Mouse (Mus musculus) skeletal muscle tissue, adult 2 months (tissue): ENCODE data around the gene Cdc6.
A peak's percentile ranks its signal among the peaks of the same experiment; 100 is the strongest.

ENCODE experiments used
- DNase-seq: peaks from one replicate; pipeline ENCODE4 v3.0.0-alpha.2; 2012; ENCODE audit warnings: low read depth, low spot score

The Cdc6 gene

DNA sequence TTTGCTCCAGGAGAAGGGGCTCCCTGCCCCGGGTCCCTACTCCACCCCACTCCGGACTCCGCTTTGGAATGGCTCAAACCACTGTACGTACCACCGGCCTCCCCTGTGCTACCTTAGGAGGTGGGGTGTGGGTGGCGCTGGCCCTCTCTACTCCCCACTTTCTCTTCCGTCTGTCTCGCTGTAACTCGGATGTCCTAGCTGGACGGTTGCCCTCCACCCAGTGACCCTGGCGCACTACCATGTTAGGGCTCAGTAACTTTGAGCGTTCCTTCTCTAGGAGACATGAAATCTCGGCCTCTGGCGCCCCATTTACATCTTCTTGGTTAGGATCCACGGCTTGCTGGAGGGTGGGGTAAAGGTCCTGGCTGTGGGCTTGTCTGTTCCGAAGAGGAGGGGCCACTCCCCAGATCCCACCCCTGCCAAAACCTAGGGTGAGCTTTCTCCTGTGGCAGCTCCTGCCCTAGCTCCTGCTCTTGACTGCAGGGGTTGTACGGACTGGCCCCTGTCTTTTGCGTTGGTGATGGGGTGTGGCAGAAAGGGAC lies 53.5 kb downstream of the Cdc6 start:
- DNase-seq: no peak

DNA sequence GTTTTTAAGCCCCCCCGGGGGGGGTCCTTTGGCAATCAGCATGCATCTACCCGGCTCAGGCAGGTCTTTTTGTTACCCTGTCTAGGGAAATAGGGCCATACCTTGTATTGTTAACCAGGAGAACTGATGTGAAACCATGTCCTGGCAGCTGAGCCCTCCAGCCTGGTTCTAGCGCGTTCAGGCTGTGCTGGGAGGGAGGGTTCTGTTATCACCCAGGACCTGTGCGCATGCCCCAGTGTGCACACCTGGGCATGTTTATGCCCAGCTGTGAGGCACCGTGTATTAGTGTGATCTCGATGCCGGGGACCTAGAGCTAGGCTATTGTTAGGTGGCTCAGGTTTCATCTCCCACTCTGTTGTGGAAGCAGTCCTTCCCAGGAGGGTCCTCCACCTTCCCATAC lies 54.2 kb downstream of the Cdc6 start:
- DNase-seq: no peak

DNA sequence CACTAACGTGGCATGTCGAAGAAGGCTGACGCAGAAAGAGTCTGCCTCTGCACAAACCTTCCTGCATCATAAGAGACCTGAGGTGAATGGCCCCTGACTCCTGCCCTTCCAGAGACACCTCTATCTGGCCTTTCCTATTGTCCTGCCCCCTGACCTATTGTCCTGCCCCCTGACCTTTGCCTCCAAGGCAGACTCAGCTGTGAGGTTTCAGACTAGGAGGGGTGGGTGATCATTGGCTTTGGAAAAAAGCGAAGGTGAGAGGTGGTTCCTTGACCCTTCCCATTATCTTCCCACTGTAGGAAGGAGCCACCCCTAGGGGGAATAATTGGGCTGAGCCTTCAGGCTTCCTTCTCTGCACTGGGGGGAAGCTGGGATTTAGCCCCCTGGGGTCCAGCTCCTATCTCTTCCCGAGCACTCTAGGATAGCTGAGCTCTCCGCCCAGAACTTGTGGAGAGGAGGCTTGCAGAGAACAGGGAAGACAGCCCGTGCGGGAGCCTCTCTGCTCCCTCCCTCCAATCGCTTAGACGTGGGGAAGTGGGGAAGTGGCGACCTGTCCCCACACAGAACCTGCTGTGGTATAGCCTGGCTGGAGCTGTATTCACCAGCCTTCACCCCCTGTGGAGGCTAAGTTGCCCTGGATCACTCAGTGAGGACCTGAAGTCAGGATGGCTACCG lies 55.0 kb downstream of the Cdc6 start:
- no peak for DNase-seq

DNA sequence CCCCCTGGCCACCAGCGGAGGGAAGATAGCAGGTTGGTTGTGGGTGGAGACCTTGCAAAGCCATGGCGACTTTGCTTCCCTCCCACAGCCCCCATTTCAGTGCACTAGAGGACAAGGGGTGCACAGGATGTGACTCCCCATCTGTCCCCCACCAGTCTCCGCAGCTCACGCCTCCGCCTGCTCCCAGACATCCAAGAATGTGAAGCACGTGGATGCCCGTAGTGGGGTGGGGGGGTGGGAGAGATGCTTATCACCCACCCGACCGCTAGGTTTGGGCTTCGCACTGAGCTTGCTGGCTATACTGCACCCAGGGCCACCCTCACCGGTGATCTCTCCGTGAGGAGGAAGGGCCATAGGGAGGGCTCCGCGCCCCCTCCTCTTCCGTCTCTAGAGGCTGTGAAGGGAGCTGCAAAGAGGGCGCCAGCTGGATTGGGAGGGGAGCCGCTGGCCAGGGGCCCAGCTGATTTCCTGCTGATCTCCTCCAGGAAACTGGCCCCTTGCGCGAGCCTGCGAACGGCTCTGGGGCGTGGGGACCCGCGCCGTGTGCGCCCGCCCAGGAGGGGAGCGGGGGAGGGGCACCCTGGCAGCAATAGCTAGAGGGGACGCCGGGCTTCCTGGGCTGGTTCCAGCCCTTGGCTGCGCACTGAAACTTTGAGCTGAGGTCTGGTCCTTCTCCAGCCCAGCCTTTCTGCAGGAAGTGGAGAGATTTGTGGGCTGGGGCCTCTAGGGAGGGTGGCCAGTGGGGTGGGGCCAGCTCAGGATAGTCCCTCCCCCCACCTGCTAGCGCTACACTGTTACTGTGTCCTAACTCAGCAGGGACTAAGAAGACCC lies 55.8 kb downstream of the Cdc6 start:
- DNase-seq: peak; percentile 79

DNA sequence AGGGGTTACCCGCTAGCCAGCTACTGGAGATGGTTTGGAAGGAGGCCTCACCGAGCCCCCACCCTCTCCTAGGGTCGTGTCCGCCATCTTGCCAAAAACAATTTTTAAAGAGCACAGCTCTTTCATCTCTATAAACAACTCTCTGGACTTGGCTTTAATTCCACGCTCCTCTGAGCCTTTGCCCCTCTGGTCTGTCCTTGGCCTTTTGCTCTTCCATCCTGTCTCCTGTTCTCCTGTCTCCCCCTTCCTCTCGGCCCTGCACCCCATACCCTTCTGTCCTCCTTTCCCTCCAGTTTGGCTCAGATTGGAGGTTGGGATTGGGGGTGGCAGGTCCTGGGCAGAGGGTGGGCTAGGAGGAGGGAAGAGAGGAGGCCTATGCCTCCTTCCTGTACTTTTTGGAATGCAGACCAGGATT lies 56.6 kb downstream of the Cdc6 start:
- no peak for DNase-seq

DNA sequence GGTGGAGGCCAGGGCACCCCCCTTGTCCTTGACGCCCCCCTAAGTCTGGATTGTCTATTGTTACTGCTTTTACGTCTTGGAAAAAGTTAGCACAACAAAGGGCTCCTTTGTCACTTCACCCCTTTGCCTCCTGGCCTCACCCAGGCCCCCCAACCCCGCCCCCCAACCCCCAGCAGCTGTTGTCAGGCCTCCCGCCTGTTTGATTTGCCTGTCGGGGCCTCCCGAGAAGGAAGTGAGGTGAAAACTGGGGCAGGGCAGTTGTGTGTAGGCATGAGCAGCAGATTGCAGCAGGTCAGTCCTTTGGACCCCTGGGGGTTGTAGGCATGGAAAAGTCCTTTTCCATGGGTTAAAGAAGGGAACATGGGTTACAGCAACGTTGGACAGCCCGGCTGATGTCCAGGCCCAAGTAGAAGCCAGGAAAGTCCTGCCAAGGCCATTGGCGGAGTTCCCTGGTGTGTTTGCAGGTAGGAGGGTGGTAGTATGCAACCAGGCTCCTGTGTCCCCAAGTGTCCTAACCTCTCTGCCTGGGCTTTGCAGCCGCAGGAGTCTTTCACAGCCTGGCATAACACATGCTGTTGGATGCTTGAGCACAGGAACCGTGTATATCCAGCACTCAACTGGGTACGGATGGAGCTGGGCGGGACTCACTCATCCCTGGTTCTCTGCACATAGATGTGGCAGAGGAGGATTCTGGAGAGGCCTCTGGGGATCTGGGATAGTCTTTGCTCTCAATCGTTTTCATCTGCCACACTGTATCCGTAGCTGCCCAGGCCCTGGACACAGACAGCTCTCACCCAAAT lies 57.2 kb downstream of the Cdc6 start:
- DNase-seq: no peak

DNA sequence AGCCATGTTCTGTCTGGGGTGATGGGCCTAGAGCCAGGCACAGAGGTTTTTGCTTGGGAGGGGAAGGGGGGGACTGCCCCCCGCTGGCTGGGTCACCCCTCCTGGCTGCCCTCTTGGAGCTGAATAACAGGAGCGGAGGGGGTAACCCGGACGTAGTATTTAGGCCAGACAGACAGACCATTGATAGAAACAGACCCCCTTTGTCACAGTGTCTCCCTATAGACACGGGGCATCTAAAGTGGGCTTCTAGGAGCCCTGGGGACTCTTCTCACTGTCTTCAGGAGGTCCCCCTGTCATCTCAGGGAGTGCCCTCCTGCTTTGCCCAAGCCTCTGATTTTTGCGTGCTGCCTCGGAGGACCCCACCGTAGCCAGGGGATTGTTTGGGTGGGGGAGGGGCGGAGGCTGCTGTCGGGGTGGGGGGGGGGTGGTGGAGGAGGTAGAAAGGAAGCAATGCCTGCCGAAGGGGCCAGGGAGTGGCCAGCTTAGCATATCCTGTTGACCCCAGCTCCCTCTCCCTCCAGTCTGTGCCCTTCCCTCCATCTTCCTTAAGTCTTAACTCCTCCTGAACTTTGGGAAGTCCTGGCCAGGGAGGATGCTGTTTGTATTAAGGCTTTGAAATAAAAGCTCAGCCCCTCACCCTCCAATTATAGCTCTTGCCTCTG lies 57.9 kb downstream of the Cdc6 start:
- DNase-seq: no peak

DNA sequence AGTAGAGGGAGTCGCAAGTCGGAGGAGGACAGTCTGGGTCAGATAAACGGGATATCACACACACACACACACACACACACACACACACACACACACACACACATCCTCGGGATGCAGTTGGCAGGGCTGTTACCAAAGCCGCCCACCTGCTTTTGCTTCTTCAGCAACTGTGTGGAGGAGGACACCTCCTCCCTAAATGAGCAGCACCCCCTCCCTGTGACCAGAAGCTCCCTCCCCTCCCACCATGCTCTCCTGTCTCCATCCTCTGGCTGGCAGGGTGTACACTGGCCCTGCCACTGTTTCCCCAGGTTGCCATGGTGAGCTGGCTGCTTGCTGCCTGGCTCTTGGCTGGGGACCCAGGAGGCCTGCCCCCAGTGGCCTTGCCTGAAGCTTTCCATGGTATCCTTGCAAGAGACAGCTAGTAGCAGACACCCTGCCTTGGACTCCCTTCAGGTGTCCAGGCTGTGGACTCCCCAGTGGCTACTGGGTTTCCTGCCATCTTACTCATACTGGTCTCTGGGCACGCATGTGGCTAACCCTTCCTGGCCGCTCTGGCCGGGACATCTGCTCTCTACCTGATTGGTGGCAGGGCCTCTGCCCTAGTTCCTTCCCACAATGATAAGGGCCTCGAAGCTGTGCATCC lies 59.0 kb downstream of the Cdc6 start:
- peak; percentile 94 for DNase-seq

DNA sequence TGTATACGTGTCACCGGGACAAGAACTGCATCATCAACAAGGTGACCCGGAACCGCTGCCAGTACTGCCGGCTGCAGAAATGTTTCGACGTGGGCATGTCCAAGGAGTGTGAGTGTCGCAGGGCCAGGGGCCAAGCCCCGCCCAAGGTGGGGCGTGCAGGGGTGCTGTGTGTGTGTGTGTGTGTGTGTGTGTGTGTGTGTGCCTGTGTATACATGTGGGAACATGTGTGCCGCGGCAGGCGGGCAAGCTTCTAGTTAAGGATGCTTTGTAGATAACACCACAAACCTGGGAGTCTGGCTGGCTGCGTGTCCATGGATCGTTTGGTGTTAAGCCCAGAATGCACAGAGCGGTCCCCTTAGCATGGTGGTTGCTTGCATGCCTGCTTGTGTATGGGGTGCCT lies 60.5 kb downstream of the Cdc6 start:
- no peak for DNase-seq

DNA sequence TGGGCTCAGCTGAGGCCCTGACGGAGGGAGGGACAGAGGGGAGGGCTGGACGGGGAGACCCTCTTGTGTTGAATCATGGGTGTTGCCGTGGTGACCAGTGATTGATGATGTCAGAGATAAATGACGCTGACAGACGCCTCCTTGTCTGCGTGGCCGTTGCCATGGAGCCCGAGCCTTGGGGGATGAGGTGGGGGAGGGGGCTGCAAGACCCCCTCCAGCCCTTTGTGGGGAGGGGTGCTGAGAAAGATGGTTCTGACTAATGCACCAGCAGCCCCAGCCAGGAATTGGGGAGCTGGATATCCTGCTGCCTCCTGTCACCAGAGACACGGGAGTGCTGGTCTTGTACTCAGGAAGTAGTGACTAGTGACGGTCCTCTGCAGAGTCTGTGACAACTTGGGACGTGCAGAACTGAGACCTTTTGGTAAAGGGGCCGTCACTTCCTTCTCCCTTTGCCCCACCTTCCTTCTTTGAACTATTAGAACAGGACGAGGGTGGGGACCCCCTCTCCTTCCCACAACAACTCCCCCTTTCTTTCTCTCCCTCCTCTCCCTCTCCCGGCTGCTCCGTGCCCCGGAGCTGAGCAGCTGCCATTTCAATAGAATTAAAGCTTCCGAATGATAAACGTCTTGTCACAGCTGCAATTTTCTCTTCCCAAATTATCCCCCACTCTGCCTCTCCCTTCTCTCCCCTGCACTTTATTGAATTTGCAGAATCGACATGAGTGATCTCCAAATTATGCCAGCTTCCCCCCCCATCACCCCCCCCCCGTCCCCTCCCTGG lies 61.3 kb downstream of the Cdc6 start:
- DNase-seq: no peak

DNA sequence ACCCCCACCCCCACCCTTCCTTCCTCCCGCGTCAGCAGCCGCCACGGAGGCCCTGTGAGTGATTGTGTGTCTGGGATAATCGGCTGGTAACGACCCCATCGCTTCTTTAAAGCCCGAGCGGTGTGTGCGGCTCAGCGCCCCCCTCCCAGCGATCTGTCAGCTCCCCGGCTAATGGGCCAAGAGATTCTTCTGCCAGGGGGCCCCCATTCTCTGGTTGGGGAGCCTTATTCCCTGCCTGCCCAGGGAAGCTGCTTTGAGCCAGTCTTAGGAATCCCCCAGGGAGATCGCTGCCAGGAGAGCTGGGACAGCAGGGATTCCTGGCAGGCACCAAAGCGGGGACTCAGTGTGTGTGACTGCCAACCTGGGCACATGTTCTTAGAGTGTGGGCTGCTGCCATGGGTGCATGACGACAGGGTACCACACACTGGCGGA lies 61.9 kb downstream of the Cdc6 start:
- DNase-seq: no peak

DNA sequence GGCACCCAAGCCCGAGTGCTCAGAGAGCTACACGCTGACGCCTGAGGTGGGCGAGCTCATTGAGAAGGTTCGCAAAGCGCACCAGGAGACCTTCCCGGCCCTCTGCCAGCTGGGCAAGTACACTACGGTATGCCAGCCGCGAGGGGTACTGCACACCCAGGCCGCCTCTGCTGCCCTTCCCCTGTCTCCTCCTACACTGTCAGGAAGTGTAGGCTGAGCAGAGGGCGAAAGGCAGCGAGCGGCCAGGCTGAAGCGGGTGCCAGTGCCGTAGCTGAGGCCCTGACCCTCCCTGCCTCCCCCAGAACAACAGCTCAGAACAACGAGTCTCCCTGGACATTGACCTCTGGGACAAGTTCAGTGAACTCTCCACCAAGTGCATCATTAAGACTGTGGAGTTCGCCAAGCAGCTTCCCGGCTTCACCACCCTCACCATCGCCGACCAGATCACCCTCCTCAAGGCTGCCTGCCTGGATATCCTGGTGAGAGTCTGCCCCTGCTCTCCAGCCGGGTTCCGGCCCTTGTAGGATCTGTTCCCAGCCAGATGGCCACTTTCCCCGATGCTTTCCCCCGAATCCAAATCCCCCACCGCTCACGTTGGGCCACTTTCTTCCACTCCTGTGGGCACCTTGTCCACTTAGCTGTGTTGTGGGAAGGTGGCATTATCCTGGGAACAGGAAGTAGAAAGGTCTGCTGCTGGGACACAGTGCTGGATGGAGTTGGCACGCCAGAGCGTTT lies 62.8 kb downstream of the Cdc6 start:
- DNase-seq: no peak

DNA sequence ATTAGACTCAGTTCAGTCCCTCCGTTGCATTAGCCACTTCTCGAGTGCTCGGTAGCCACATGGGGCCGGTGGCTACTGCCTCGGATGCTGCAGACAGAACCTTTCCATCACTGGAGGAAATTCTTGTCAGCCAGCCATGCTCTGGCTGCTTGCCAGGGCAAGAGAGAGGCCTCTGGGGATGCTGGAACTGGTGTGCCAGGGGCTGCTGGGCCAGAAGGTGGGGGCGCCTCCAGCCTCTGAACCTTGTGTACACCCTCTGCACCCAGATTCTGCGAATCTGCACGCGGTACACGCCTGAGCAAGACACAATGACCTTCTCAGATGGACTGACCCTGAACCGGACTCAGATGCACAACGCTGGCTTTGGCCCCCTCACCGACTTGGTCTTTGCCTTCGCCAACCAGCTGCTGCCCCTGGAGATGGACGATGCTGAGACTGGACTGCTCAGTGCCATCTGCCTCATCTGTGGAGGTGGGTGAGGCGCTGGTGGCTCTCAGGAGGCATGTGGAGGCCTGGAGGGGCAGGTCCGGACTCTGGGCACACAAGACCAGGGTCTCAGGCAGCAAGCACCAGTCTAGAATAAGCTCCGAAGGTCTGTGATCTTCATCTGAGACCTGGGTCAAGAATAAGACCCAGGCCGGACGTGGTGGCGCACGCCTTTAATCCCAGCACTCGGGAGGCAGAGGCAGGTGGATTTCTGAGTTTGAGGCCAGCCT lies 63.9 kb downstream of the Cdc6 start:
- no peak for DNase-seq

DNA sequence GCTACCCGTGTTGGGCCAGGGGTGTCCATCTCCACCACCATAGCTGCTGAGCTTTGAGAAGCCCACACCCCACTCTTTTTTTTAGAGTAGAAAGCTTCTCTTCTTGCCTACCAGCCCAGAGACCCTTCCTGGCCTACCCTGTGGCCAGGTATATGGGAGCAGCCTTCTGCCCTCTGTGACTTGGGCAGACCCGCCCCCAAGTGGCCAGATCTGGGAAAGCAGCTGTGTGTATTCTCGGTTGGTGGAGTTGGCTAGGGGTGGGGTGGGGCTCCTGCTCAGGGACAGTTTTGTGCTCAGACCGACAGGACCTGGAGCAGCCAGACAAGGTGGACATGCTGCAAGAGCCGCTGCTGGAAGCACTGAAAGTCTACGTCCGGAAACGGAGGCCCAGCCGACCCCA lies 64.6 kb downstream of the Cdc6 start:
- no peak for DNase-seq

DNA sequence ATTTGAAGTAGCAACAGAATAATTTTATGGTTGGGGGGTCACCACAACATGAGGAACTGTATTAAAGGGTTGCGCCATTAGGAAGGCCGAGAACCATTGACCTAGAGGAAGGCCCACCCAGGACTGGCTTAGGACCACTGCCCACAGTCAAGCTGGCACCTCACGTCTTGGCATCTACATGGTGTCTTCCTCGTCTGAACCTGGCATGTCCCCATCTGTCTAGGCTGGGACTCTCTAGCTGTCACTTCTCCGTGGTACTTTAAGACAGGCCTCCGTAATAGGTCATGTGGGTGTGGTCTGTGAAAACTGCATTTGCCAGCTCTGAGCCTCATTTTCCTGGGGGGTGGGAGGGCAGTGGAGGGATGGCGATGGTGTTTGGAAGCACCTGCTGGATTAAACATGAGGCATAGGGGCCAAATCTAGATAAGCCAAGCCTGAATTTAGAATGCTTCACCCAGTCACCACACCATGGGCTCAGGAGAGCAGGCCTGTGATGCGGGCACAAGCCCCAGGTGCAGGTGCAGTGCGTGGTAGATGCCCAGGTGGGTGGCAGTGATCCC lies 65.3 kb downstream of the Cdc6 start:
- DNase-seq: no peak
